Mouse (Mus musculus) midbrain, embryonic 13.5 days (tissue): ENCODE measurements at regions not wholly inside any gene's neighbourhood (a gene's known extent, or its start where the extent isn't known, plus 50 kb on each side); places are given as distances from the start of the nearest gene placed in this dataset.

Source experiments
- ATAC-seq: fragments of 200-750 bp; cut with Nextera tagmentation; 2 replicates; pipeline ENCODE4 v1.8.0; 2017; ENCODE audit warnings: mild to moderate bottlenecking, moderate TSS enrichment, moderate library complexity
- H3K27ac ChIP-seq: fragments of 300-500 bp; sonication (generic); 2 replicates; pipeline ENCODE4 v1.5.1; 2015; ENCODE audit warnings: inconsistent platforms, mild to moderate bottlenecking, moderate library complexity
- H3K27me3 ChIP-seq: fragments of 300-500 bp; sonication (generic); 2 replicates; pipeline ENCODE4 v1.6.1; 2015; ENCODE audit warnings: mild to moderate bottlenecking, inconsistent platforms
- H3K36me3 ChIP-seq: fragments of 300-500 bp; sonication (generic); 2 replicates; pipeline ENCODE4 v1.6.1; 2015; ENCODE audit warnings: mild to moderate bottlenecking, inconsistent platforms
- H3K4me1 ChIP-seq: fragments of 300-500 bp; sonication (generic); replicated peaks from 2 replicates; pipeline ENCODE4 v1.6.1; 2015; ENCODE audit warnings: inconsistent platforms
- H3K4me2 ChIP-seq: fragments of 300-500 bp; sonication (generic); replicated peaks from 2 replicates; pipeline ENCODE4 v1.6.1; 2015; ENCODE audit warnings: moderate library complexity, mild to moderate bottlenecking, inconsistent platforms
- H3K4me3 ChIP-seq: fragments of 300-500 bp; sonication (generic); replicated peaks from 2 replicates; pipeline ENCODE4 v1.5.1; 2015; ENCODE audit warnings: mild to moderate bottlenecking, inconsistent platforms
- H3K9ac ChIP-seq: fragments of 300-500 bp; sonication (generic); replicated peaks from 2 replicates; pipeline ENCODE4 v1.6.1; 2015; ENCODE audit warnings: mild to moderate bottlenecking, inconsistent platforms
- H3K9me3 ChIP-seq: fragments of 300-500 bp; sonication (generic); 2 replicates; pipeline ENCODE4 v1.6.1; 2016; ENCODE audit warnings: mild to moderate bottlenecking, inconsistent platforms
- WGBS: fragments of 180-500 bp; shearing (Covaris S2); methylation state at CpG from one replicate; pipeline ENCODE4 v1.1.7; 2015; 5-methylcytosine and 5-hydroxymethylcytosine counted together

DNA sequence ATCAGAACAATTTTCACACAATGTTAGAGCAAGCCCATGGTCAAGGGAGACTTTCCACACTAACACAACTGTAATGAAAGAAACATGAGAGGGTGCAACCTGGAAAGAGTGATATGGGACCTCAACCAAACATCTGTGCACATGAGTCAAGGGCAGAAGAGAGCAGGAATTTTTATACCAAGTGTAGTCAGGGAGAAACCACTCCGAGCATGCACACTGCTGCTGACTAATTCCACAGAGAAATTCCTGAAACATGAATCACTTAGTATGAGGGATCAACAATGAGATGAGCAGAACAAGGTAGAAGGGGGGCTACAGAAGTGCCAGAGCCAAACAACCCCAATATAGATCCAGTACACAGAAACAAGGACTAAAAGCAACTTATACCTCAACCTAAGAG, 363.1 kb upstream of the Fbxo33 start:
- H3K9ac ChIP-seq, result no peak overlapping the region
- no peaks in the 10 kb centered on the region for H3K27me3 ChIP-seq
- 85% methylated on average over 1 of the region's 1 CpGs for WGBS
- H3K9me3 ChIP-seq, result no peaks in the 10 kb centered on the region
- H3K27ac ChIP-seq, result no peak overlapping the region
- no peak overlapping the region for H3K4me2 ChIP-seq
- no peak overlapping the region for H3K4me3 ChIP-seq
- no peak for ATAC-seq
- no peaks in the 10 kb centered on the region for H3K4me1 ChIP-seq
- H3K36me3 ChIP-seq, result no peaks in the 10 kb centered on the region

DNA sequence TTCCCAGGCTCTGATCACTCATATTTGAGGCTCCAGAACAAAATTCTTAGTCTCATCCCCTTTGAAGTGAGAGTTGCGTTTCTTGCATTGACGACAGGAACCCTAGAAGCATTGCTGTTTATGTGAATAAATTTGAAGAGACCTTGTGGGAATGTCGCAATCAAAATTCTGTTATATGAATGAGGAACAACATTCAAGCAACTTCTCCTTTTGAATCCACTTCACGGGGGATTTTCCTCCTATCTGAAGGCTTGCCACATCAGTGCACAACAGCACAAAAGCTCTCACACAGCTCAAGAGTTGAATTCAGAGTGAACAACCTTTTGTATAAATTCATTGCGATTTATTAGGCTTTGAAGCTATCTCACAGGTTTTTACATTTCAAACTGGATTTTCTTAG, 360.2 kb upstream of the Fbxo33 start:
- H3K4me1 ChIP-seq, result no peaks in the 10 kb centered on the region
- 50% methylated on average over 5 of the region's 5 CpGs for WGBS
- no peak overlapping the region for H3K27ac ChIP-seq
- H3K36me3 ChIP-seq, result no peaks in the 10 kb centered on the region
- H3K4me2 ChIP-seq, result no peak overlapping the region
- no peak for ATAC-seq
- H3K9me3 ChIP-seq, result no peaks in the 10 kb centered on the region
- H3K4me3 ChIP-seq, result no peak overlapping the region
- H3K9ac ChIP-seq, result no peak overlapping the region
- no peaks in the 10 kb centered on the region for H3K27me3 ChIP-seq

DNA sequence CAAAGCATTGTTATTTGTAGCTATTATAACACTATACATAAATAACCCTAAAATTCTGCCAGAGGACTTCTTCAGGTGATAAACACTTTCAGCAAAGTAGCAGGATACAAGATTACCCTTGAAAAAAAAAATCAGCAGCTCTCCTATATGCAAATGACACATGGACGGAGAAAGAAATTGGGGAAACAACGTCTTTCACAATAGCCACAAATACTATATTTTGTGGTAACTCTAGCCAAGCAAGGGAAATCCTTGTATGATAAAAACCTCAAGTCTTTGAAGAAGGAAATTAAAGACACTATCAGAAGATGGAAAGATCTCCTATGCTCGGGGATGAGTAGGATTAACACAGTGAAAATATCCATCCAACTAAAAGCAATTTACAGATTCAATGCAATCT, 344.4 kb upstream of the Fbxo33 start:
- WGBS, result 85% methylated on average over 3 of the region's 3 CpGs
- no peak for ATAC-seq
- Histone ChIP-seq H3K9me3 (no peaks in the 10 kb centered on the region), H3K36me3 (no peaks in the 10 kb centered on the region), H3K4me2 (no peak overlapping the region), H3K4me3 (no peak overlapping the region), H3K27ac (no peak overlapping the region), H3K9ac (no peak overlapping the region), H3K4me1 (no peaks in the 10 kb centered on the region), H3K27me3 (no peaks in the 10 kb centered on the region)

DNA sequence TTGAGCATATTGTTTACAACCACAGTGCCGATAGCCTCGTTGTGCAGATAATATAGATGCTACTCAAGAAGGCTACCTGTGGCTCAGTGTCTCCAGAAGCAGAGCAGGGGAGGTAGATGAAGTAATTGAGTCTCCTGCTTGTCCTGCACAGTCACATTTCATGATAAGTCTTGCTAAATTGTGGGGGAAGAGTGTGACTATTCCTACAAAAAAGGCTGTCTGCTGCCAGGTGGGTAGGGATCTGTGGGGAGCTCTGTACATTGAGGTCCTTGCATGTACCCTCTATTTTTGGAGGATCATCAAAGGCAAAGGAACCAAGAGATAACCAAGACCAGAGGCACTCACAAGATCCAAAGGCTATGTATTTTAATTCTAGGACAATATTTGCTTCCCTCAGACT, 320.3 kb upstream of the Fbxo33 start:
- Histone ChIP-seq H3K4me1 (no peaks in the 10 kb centered on the region), H3K27ac (no peak overlapping the region), H3K36me3 (no peaks in the 10 kb centered on the region), H3K4me3 (no peak overlapping the region), H3K4me2 (no peak overlapping the region), H3K9ac (no peak overlapping the region), H3K9me3 (no peaks in the 10 kb centered on the region), H3K27me3 (no peaks in the 10 kb centered on the region)
- ATAC-seq, result no peak
- WGBS, result 87% methylated on average over 2 of the region's 2 CpGs

DNA sequence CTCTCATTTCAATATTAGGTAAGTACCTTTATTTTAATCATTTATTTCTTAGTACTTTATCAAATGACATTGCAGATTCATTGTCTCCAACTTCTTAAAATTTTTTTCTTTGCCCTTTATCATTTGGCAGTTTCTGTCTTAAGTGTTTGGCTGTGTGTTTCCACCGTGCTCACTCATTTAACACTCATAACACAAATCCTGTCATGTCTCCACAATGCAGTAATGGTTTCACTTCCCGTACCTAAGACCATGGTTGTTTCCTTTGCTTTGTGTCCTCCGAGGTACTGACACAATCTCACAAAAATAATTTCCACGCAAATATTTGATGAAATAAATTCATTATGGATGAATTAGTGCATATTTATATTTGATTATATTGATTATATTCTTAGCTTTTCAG, 311.0 kb upstream of the Fbxo33 start:
- 85% methylated on average over 4 of the region's 4 CpGs for WGBS
- Histone ChIP-seq H3K9me3 (no peaks in the 10 kb centered on the region), H3K4me2 (no peak overlapping the region), H3K27ac (no peak overlapping the region), H3K36me3 (no peaks in the 10 kb centered on the region), H3K4me1 (no peaks in the 10 kb centered on the region), H3K4me3 (no peak overlapping the region), H3K27me3 (no peaks in the 10 kb centered on the region), H3K9ac (no peak overlapping the region)
- no peak for ATAC-seq

DNA sequence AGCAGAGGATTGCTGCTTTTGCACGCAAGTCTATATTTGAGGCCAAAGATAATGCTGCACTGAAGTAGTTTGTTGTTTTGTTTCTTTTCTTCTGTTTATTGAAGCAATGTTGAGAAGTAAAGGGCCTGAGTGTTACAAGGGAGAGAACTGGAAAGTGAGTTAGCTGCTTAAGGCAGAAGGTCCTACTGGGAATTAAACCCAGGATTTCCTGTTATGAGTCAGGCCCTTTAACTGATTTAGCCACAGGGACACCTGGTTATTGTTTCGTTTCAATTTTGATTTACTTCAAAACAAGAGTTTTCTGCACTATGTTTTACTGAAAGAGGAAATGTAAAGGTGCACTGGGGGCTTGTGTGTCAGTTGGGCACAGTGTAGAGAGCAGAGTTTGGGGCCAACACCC, 303.8 kb upstream of the Fbxo33 start:
- Histone ChIP-seq H3K36me3 (no peaks in the 10 kb centered on the region), H3K27ac (no peak overlapping the region), H3K27me3 (no peaks in the 10 kb centered on the region), H3K9me3 (no peaks in the 10 kb centered on the region), H3K4me3 (no peak overlapping the region), H3K9ac (no peak overlapping the region), H3K4me2 (no peak overlapping the region), H3K4me1 (no peaks in the 10 kb centered on the region)
- no peak for ATAC-seq
- 82% methylated on average over 2 of the region's 2 CpGs for WGBS

DNA sequence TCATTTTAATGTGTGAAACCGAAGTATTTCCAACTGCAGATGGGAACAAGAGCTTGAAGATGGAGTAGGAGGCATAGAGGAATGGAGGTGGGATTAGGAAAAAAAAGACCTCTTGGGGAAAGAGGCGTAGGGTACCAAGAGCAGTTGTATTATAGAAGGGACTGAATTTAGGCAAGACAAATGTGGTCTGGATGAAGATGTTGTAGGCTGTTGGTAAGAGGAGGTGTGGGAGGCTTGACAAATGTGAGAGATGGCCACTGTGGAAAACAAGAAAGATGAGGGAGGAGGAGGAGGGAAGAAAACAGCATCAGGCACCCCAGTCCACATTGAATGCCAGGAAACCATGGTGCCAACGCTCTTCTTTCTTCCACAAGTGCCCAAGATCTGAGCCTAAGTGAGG, 302.4 kb upstream of the Fbxo33 start:
- Histone ChIP-seq H3K27ac (no peak overlapping the region), H3K36me3 (no peaks in the 10 kb centered on the region), H3K4me2 (no peak overlapping the region), H3K27me3 (no peaks in the 10 kb centered on the region), H3K9ac (no peak overlapping the region), H3K9me3 (no peaks in the 10 kb centered on the region), H3K4me1 (no peaks in the 10 kb centered on the region), H3K4me3 (no peak overlapping the region)
- ATAC-seq, result no peak
- 95% methylated on average over 3 of the region's 3 CpGs for WGBS

DNA sequence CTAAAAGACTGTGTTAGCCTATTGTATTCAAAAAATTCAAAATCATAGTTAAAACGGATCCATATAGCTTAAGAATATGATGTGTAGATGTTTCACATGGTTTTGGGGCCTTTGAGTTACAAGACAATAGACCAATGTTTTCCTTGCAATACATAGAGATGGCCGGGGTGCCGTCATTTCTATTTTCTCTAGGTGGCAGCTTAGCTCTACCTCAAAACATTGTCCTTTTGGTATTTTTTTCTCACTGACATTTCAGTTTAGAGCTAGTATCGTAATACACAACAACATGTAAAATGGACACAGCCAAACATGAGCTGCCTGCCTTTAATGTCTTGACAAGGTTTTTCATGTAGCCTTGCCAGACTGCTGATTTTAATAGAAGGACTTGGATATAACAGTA, 290.3 kb upstream of the Fbxo33 start:
- no peaks in the 10 kb centered on the region for H3K36me3 ChIP-seq
- no peaks in the 10 kb centered on the region for H3K27me3 ChIP-seq
- H3K9ac ChIP-seq, result no peak overlapping the region
- no peak overlapping the region for H3K4me2 ChIP-seq
- ATAC-seq, result no peak
- no peak overlapping the region for H3K4me3 ChIP-seq
- H3K9me3 ChIP-seq, result no peaks in the 10 kb centered on the region
- WGBS, result 86% methylated on average over 4 of the region's 4 CpGs
- H3K4me1 ChIP-seq, result no peaks in the 10 kb centered on the region
- no peak overlapping the region for H3K27ac ChIP-seq

DNA sequence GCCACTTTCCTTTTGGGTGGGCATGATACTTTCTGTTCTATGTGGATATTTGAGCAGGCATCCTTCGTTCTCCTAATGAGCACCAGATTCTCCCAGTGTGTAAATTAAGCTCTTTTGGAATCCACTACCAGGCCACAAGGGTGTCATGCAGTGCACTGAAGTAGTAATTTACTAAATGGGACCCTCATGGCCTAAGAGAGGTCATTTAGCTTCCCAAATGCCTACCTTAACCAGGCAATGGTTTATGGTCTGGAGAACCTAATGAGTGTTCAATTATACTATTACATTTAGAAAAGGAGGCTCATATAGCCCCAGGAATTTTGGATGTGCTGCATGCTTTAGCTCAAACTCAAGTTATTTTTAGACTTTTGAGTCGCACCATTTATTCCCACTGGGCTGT, 289.6 kb upstream of the Fbxo33 start:
- H3K4me2 ChIP-seq, result no peak overlapping the region
- no peak overlapping the region for H3K9ac ChIP-seq
- WGBS, result 82% methylated on average over 2 of the region's 2 CpGs
- no peak overlapping the region for H3K27ac ChIP-seq
- no peaks in the 10 kb centered on the region for H3K36me3 ChIP-seq
- no peaks in the 10 kb centered on the region for H3K27me3 ChIP-seq
- H3K4me3 ChIP-seq, result no peak overlapping the region
- H3K4me1 ChIP-seq, result no peaks in the 10 kb centered on the region
- ATAC-seq, result no peak
- no peaks in the 10 kb centered on the region for H3K9me3 ChIP-seq

DNA sequence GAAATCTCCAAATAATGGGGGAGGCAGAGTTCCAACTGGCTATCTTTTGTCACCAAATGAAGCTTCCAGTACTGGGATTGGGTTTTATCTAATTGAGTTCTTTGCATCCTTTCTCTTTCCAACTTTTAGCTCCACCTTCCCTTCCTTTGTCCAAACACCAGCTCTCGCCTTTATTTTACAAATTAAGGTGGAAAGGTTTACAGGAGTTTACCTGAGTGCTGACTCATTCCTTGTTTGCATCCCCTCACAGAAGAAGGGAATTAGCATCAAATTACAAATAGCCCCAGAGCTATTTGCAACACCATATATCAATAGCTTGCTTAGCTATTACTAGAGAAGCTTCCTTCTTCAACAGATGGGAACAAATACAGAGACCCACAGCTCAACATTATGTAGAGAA, 287.9 kb upstream of the Fbxo33 start:
- Histone ChIP-seq H3K36me3 (no peaks in the 10 kb centered on the region), H3K9me3 (no peaks in the 10 kb centered on the region), H3K4me1 (no peaks in the 10 kb centered on the region), H3K4me2 (no peak overlapping the region), H3K9ac (no peak overlapping the region), H3K27ac (no peak overlapping the region), H3K4me3 (no peak overlapping the region), H3K27me3 (no peaks in the 10 kb centered on the region)
- 50% methylated on average over 1 of the region's 1 CpGs for WGBS
- ATAC-seq, result no peak

DNA sequence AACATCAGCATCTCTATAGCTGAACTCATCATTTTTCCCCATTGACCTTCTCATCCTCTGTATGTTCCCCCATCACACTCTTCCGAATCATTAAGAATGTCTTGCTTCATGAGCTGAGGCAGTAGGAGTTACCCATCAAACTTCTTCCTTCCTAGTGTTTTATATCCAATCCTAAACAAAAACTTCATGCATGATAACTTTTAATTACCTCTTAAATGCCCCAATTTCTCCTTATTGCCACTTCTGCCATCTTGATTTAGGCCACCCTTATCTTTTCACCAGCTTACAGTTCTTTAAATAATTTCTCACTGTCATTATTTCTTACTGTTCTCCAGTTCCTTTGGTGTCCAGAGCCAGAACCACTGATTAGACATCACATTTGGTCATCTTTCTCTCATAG, 277.9 kb upstream of the Fbxo33 start:
- no peaks in the 10 kb centered on the region for H3K27me3 ChIP-seq
- no peak for ATAC-seq
- no peaks in the 10 kb centered on the region for H3K36me3 ChIP-seq
- no peak overlapping the region for H3K4me2 ChIP-seq
- H3K27ac ChIP-seq, result no peak overlapping the region
- H3K9me3 ChIP-seq, result no peaks in the 10 kb centered on the region
- H3K9ac ChIP-seq, result no peak overlapping the region
- H3K4me1 ChIP-seq, result no peaks in the 10 kb centered on the region
- H3K4me3 ChIP-seq, result no peak overlapping the region
- WGBS, result 96% methylated on average over 1 of the region's 1 CpGs

DNA sequence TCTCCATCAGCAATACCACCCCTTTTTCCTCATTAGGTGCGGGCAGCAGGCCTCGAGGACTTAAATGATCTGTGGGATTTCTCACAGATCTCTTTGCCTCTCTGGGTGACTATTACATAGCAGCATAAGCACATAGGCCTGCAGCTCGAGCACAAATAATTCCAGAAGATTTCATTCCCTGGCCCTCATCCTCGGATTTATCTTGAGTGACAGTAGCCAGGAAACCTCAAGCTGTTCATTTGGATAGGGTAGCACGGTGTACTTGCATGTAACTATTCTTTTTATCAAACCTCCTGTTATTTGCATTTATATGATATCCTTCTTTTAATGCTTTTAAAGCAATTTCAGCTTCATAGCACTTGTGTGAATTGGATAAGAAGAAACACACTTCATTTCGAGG, 268.5 kb upstream of the Fbxo33 start:
- Histone ChIP-seq H3K27me3 (no peaks in the 10 kb centered on the region), H3K4me3 (no peak overlapping the region), H3K9me3 (no peaks in the 10 kb centered on the region), H3K9ac (no peak overlapping the region), H3K27ac (no peak overlapping the region), H3K4me2 (no peak overlapping the region), H3K4me1 (no peaks in the 10 kb centered on the region), H3K36me3 (no peaks in the 10 kb centered on the region)
- ATAC-seq, result no peak
- 78% methylated on average over 6 of the region's 6 CpGs for WGBS

DNA sequence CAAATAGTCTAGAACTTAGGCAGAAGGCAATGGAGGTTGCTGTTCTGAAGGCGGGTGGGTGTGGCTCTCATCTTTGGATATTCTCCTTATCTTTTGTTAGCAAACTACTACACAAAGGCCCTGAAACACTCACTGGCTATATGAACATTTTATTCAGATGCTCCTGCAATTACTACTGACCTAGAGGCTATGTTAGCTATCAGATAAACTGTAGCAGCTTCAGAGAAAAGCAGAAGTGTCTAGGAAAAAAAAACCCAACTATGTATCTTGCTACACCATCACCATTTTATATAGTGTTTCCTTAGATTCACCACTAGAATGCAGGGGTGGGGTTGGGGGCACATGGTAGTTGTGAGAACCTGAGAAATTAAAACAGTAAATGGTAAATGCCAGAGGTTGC, 268.0 kb upstream of the Fbxo33 start:
- no peak for ATAC-seq
- Histone ChIP-seq H3K9me3 (no peaks in the 10 kb centered on the region), H3K4me2 (no peak overlapping the region), H3K36me3 (no peaks in the 10 kb centered on the region), H3K4me1 (no peaks in the 10 kb centered on the region), H3K9ac (no peak overlapping the region), H3K4me3 (no peak overlapping the region), H3K27ac (no peak overlapping the region), H3K27me3 (no peaks in the 10 kb centered on the region)
- 95% methylated on average over 1 of the region's 1 CpGs for WGBS
